In the genomic region with DNA sequence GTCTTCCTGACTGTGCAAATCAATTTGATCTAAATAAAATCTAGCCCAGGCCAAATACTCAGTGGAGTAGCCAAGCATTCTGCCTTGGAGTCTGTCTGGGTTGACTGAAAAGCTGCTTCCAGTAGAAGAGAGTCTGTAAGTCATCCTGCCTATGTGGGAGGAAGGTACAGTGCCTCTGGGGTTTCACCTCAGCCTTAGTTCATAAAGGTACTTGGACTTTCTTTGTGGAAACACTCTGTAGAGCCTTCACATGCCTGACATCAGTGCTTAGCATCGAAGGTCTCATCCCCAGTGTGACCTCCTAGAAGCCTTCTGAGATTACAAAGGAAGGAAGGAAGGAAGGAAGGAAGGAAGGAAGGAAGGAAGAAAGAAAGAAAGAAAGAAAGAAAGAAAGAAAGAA, we compare ENCODE assay signal across 23 mouse cellular contexts. TPM values are rescaled to one million over a fixed set of nuclear protein-coding genes. Genes with fewer than 3 reads are reported as not detected.
DNase-seq lines count a peak whose midpoint lies in the region; ATAC-seq and TF ChIP-seq lines count a peak whose summit lies in the region.
"Had no signal": no experiment of that assay in that cellular context is flagged by ENCODE, and none has a peak within 500 bp of the region (broad histone marks: within the 10 kb centered on the region; RNA-seq: fewer than 3 reads in every experiment).

No protein-coding gene starts in this region.

- ATAC-seq in forebrain, embryonic 15.5 days (replicated peaks), result no peak
- peak; percentile 29 for ATAC-seq in inflammation-experienced regulatory T-cells, adult 6 months
- ATAC-seq in megakaryocyte-erythroid progenitor cell, adult 5-6 weeks (replicated peaks; ENCODE audit: low FRiP score, low TSS enrichment, poor library complexity, severe bottlenecking), result no peak
- ATAC-seq: intestine, postnatal 0 days had no signal

- TF ChIP-seq POLR2A in CH12.LX (IDR thresholded peaks at IDR 0.05; ENCODE audit: low read depth, low read length), result no peak

- peak overlapping the region; percentile 26; the same call in 1 of the 2 replicates for H3K27ac ChIP-seq in forebrain, embryonic 10.5 days
- H3K27ac ChIP-seq in forebrain, embryonic 15.5 days (replicated peaks), result no peak overlapping the region
- H3K27ac ChIP-seq in layer of hippocampus, adult 2 months, result peak overlapping the region; percentile 46; the same call in 1 of the 2 replicates
- no peak overlapping the region for H3K27ac ChIP-seq in CH12.LX (ENCODE audit: insufficient read depth, low read depth)
- H3K27ac ChIP-seq: heart, adult 2 months; hindbrain, embryonic 13.5 days; left cerebral cortex, adult 2 months; limb, embryonic 15.5 days; midbrain, embryonic 10.5 days had no signal

- H3K4me1 ChIP-seq in forebrain, embryonic 10.5 days, result peaks cover 64% of the 10 kb centered on the region
- peaks cover 80% of the 10 kb centered on the region for H3K4me1 ChIP-seq in forebrain, embryonic 15.5 days
- H3K4me1 ChIP-seq in CH12.LX (ENCODE audit: control insufficient read depth in 1 of 2, insufficient read depth in 2 of 2), result peaks cover 31 to 84% of the 10 kb centered on the region in 2 experiments

- H3K4me3 ChIP-seq in forebrain, embryonic 10.5 days, result no peak overlapping the region
- H3K4me3 ChIP-seq in forebrain, embryonic 15.5 days, result no peak overlapping the region
- no peak overlapping the region for H3K4me3 ChIP-seq in layer of hippocampus, adult 2 months
- no peak overlapping the region for H3K4me3 ChIP-seq in CH12.LX (replicated peaks in 1 of 3; ENCODE audit: low read depth in 2 of 3, low read length in 2 of 3, poor library complexity in 1 of 3)
- H3K4me3 ChIP-seq: heart, adult 2 months; hindbrain, embryonic 13.5 days; left cerebral cortex, adult 2 months; limb, embryonic 15.5 days; liver, embryonic 15.5 days; midbrain, embryonic 10.5 days had no signal

- H3K4me2 ChIP-seq in forebrain, embryonic 15.5 days (replicated peaks), result no peak overlapping the region
- peak overlapping the region; percentile 100 for H3K4me2 ChIP-seq in CH12.LX (ENCODE audit: insufficient read depth, low read depth, poor library complexity, severe bottlenecking)
- H3K4me2 ChIP-seq: hindbrain, embryonic 13.5 days; limb, embryonic 15.5 days had no signal

- H3K9me3 ChIP-seq in forebrain, embryonic 10.5 days, result no peaks in the 10 kb centered on the region
- no peaks in the 10 kb centered on the region for H3K9me3 ChIP-seq in forebrain, embryonic 15.5 days
- H3K9me3 ChIP-seq in CH12.LX (replicated peaks; ENCODE audit: low read length), result no peaks in the 10 kb centered on the region
- H3K9me3 ChIP-seq: hindbrain, embryonic 13.5 days; limb, embryonic 15.5 days; liver, embryonic 15.5 days; midbrain, embryonic 10.5 days had no signal

- no peak for TF ChIP-seq EP300 in CH12.LX (IDR thresholded peaks at IDR 0.05; ENCODE audit: low read length)

- H3K9ac ChIP-seq in forebrain, embryonic 15.5 days (replicated peaks), result no peak overlapping the region
- H3K9ac ChIP-seq in CH12.LX (ENCODE audit: insufficient read depth, low read depth), result peak overlapping the region; percentile 65
- H3K9ac ChIP-seq: hindbrain, embryonic 13.5 days; limb, embryonic 15.5 days; liver, embryonic 15.5 days had no signal

- TF ChIP-seq RAD21 in CH12.LX (IDR thresholded peaks at IDR 0.05; ENCODE audit: low read depth, low read length), result no peak

- dilution Hi-C loops in CH12.LX (cut with MboI; ENCODE audit: extremely low pct_ligation_motif_present, extremely low pct_unique_long_range_greater_than_20kb, low sequenced_read_pairs), result no loop called here

- no peak for TF ChIP-seq CTCF in layer of hippocampus, adult 2 months (conservative IDR thresholded peaks at IDR 0.05)
- no peak for TF ChIP-seq CTCF in CH12.LX (conservative IDR thresholded peaks at IDR 0.05 in 1 of 2, IDR thresholded peaks at IDR 0.05 in 1 of 2; ENCODE audit: low read depth in 2 of 2, low read length in 2 of 2)

- no peaks in the 10 kb centered on the region for H3K27me3 ChIP-seq in forebrain, embryonic 10.5 days (ENCODE audit: poor library complexity, severe bottlenecking)
- H3K27me3 ChIP-seq in forebrain, embryonic 15.5 days, result no peaks in the 10 kb centered on the region
- H3K27me3 ChIP-seq in CH12.LX (replicated peaks), result no peaks in the 10 kb centered on the region
- H3K27me3 ChIP-seq: hindbrain, embryonic 13.5 days; limb, embryonic 15.5 days; liver, embryonic 15.5 days had no signal

- in situ Hi-C loops in CH12.LX (cut with MboI; ENCODE audit: low pct_ligation_motif_present, low pct_unique_long_range_greater_than_20kb, low sequenced_read_pairs), result no loop called here

- peaks cover 45% of the 10 kb centered on the region for H3K79me2 ChIP-seq in CH12.LX (replicated peaks; ENCODE audit: control insufficient read depth, extremely low read depth, insufficient read depth, poor library complexity, severe bottlenecking)

- H3K36me3 ChIP-seq in forebrain, embryonic 10.5 days (replicated peaks), result peaks cover 9% of the 10 kb centered on the region
- H3K36me3 ChIP-seq in forebrain, embryonic 15.5 days, result no peaks in the 10 kb centered on the region; the same call in 1 of the 2 replicates
- peaks cover 0 to 13% of the 10 kb centered on the region in 2 experiments for H3K36me3 ChIP-seq in CH12.LX (replicated peaks in 1 of 2; ENCODE audit: control insufficient read depth in 1 of 2, insufficient read depth in 1 of 2, low read length in 1 of 2)
- H3K36me3 ChIP-seq: hindbrain, embryonic 13.5 days; limb, embryonic 15.5 days; liver, embryonic 15.5 days had no signal

- WGBS in forebrain, embryonic 10.5 days, result 97% methylated on average over 1 of the region's 1 CpGs
- 94% methylated on average over 1 of the region's 1 CpGs for WGBS in forebrain, embryonic 15.5 days

- DNase-seq in forebrain, embryonic 10.5 days (ENCODE audit: extremely low spot score, low spot score), result no peak
- no peak for DNase-seq in layer of hippocampus, adult 2 months (ENCODE audit: low spot score in 2 of 2)
- no peak for DNase-seq in layer of hippocampus, adult 8-10 months (ENCODE audit: low spot score in 2 of 2)
- no peak for DNase-seq in CH12.LX (ENCODE audit: extremely low read depth)
- no peak for DNase-seq in left cerebral cortex, postnatal 14 days (ENCODE audit: low spot score in 2 of 2)
- DNase-seq: adrenal gland, postnatal 10 days; cerebellum, adult 2 months; cerebellum, postnatal 25 days; gastrocnemius, postnatal 25 days; heart, adult 2 months; kidney, postnatal 4 days; left cerebral cortex, postnatal 4 days; lung, postnatal 4 days; right cerebral cortex, postnatal 14 days had no signal

- intact Hi-C loops in left cerebral cortex, postnatal 14 days (cut with DNase I), result no loop called here

TF ChIP-seq in CH12.LX, 34 proteins besides CTCF, POLR2A, EP300 and RAD21:
- no peak for TF ChIP-seq ETS1 (conservative IDR thresholded peaks at IDR 0.05; ENCODE audit: low read depth, low read length)
- 0 out of 2 replicates have a peak, but pooled peaks have one; percentile 7 for TF ChIP-seq MYC (IDR thresholded peaks at IDR 0.05; ENCODE audit: low read depth, low read length)

RNA-seq across cellular contexts. Expression of a gene that starts 7.9 kb away (rescaled TPM):
- 81.0 and 86.1 TPM in 2 replicates for polyA plus RNA-seq in forebrain, embryonic 10.5 days (2016; fragmentation: Nextera tagmentation; extraction: Ambion mirVana)
- 456 and 468 TPM in 2 replicates for polyA plus RNA-seq in forebrain, embryonic 15.5 days (2015; fragmentation: Nextera tagmentation; extraction: Ambion mirVana)
- total RNA-seq in layer of hippocampus, adult 2 months (2021), result 100 to 1,000 TPM; 285 to 305 TPM
- 100 to 1,000 TPM; 262 to 293 (median 273) TPM for total RNA-seq in layer of hippocampus, adult 8-10 months (2022)
- 62.9 and 63.4 TPM in 2 replicates for total RNA-seq in CH12.LX (2012; rRNA removed)
- 61.8 and 67.7 TPM in 2 replicates for total RNA-seq in CH12.LX (2014; rRNA removed)
- polyA plus RNA-seq in CH12.LX (2012; ENCODE audit: insufficient read length, low read depth), result 52.1 and 70.0 TPM in 2 replicates
- 100 to 1,000 TPM in 1 of 3 experiments, 10 to 100 TPM in 2; 56.4 to 107 (median 59.1) TPM for polyA plus RNA-seq in inflammation-experienced regulatory T-cells, adult 6 months (2017; shearing (Covaris generic))
- total RNA-seq in megakaryocyte-erythroid progenitor cell, adult 5-6 weeks (2014; fragmentation: Nextera tagmentation), result 1.2 and 11.6 TPM in 2 replicates
- total RNA-seq in megakaryocyte-erythroid progenitor cell, adult 5-6 weeks (2017), result 5.7 and 11.8 TPM in 2 replicates
- total RNA-seq in left cerebral cortex, postnatal 14 days (2021), result 100 to 1,000 TPM; 346 to 354 TPM

Comparison
In these comparisons a context has a peak if more than half of its experiments do, and no peak if none do; other contexts are left out.
1. H3K27ac ChIP-seq: peak in forebrain, embryonic 10.5 days (single experiment) and layer of hippocampus, adult 2 months (single experiment); none in forebrain, embryonic 15.5 days (single experiment) and CH12.LX (single experiment).
2. RNA of a gene that starts 7.9 kb away (total RNA-seq): 346 to 354 TPM in left cerebral cortex, postnatal 14 days, 285 to 305 TPM in layer of hippocampus, adult 2 months, 262 to 293 TPM in layer of hippocampus, adult 8-10 months and 61.8 to 67.7 TPM in CH12.LX; 1.2 to 11.8 TPM in megakaryocyte-erythroid progenitor cell, adult 5-6 weeks; every median in the first group is over 4 times any median in the second.